Comparison of ENCODE assay signal across 13 mouse cellular contexts in genomic region chr12:58323953-58324352, GRCm38 (mm10). TPM values are rescaled to one million over a fixed set of nuclear protein-coding genes. Genes with fewer than 3 reads are reported as not detected.
DNase-seq lines count a peak whose midpoint lies in the region; ATAC-seq and TF ChIP-seq lines count a peak whose summit lies in the region.
"Had no signal": no experiment of that assay in that cellular context is flagged by ENCODE, and none has a peak within 500 bp of the region (broad histone marks: within the 10 kb centered on the region; RNA-seq: fewer than 3 reads in every experiment).

No protein-coding gene starts in this region.

- ATAC-seq in heart, embryonic 13.5 days (ENCODE audit: extremely low read depth, insufficient number of reproducible peaks, low FRiP score, low TSS enrichment): no peak
- 0 out of 2 replicates have a peak, but pooled peaks have one; percentile 22 for ATAC-seq in liver, embryonic 15.5 days (ENCODE audit: insufficient read depth)
- peak; percentile 41; the same call in 1 of the 2 replicates for ATAC-seq in heart, postnatal 0 days (ENCODE audit: insufficient read depth, low read depth)
- ATAC-seq: hindbrain, postnatal 0 days had no signal

- no peak for TF ChIP-seq EP300 in heart, postnatal 0 days (IDR thresholded peaks at IDR 0.05; ENCODE audit: low read depth)

- H3K9ac ChIP-seq in heart, embryonic 13.5 days: no peak overlapping the region
- H3K9ac ChIP-seq in liver, embryonic 15.5 days: no peak overlapping the region
- H3K9ac ChIP-seq in heart, postnatal 0 days (replicated peaks; ENCODE audit: low read depth, low read length): no peak overlapping the region

- H3K27ac ChIP-seq in heart, embryonic 13.5 days (replicated peaks): peak overlapping the region; percentile 45; the same call in 1 of the 2 replicates
- no peak overlapping the region for H3K27ac ChIP-seq in liver, embryonic 15.5 days (replicated peaks)
- peak overlapping the region; percentile 50 for H3K27ac ChIP-seq in heart, postnatal 0 days (ENCODE audit: low read depth)
- H3K27ac ChIP-seq: forebrain, embryonic 10.5 days; hindbrain, postnatal 0 days had no signal

- WGBS in heart, embryonic 13.5 days: 56% methylated on average over 3 of the region's 3 CpGs
- 23% methylated on average over 3 of the region's 3 CpGs for WGBS in liver, embryonic 15.5 days (ENCODE audit: insufficient replicate concordance)
- WGBS in heart, postnatal 0 days: 41% methylated on average over 3 of the region's 3 CpGs

- TF ChIP-seq CTCF in heart, postnatal 0 days (IDR thresholded peaks at IDR 0.05; ENCODE audit: low read depth): no peak

- no peaks in the 10 kb centered on the region for H3K27me3 ChIP-seq in heart, embryonic 13.5 days (replicated peaks)
- H3K27me3 ChIP-seq in liver, embryonic 15.5 days: no peaks in the 10 kb centered on the region
- H3K27me3 ChIP-seq in heart, postnatal 0 days (ENCODE audit: control insufficient read depth, insufficient read depth, low read length): no peaks in the 10 kb centered on the region

- DNase-seq in heart, postnatal 4 days: no peak
- no peak for DNase-seq in liver
- peak; percentile 33 for DNase-seq in heart, postnatal 0 days (ENCODE audit: low spot score)
- peak; percentile 51 for DNase-seq in lung, postnatal 36 days
- DNase-seq in gastrocnemius, adult 18-20 months (ENCODE audit: low spot score): no peak
- DNase-seq: adrenal gland, adult 8-10 months; cerebellum, adult 11-12 months had no signal

- no peaks in the 10 kb centered on the region for H3K4me1 ChIP-seq in heart, embryonic 13.5 days
- no peaks in the 10 kb centered on the region for H3K4me1 ChIP-seq in liver, embryonic 15.5 days (replicated peaks)
- H3K4me1 ChIP-seq in heart, postnatal 0 days (ENCODE audit: control insufficient read depth, insufficient read depth): no peaks in the 10 kb centered on the region
- H3K4me1 ChIP-seq: forebrain, embryonic 10.5 days had no signal

- no peaks in the 10 kb centered on the region for H3K9me3 ChIP-seq in heart, embryonic 13.5 days
- no peaks in the 10 kb centered on the region for H3K9me3 ChIP-seq in liver, embryonic 15.5 days (replicated peaks)
- H3K9me3 ChIP-seq in heart, postnatal 0 days (replicated peaks; ENCODE audit: control insufficient read depth, low read length): no peaks in the 10 kb centered on the region
- H3K9me3 ChIP-seq: forebrain, embryonic 10.5 days; G1E had no signal

- H3K4me2 ChIP-seq in heart, embryonic 13.5 days: no peak overlapping the region
- no peak overlapping the region for H3K4me2 ChIP-seq in liver, embryonic 15.5 days
- H3K4me2 ChIP-seq in heart, postnatal 0 days (ENCODE audit: low read depth, low read length): no peak overlapping the region
- H3K4me2 ChIP-seq: midbrain, embryonic 11.5 days had no signal

- no peak overlapping the region for H3K4me3 ChIP-seq in heart, embryonic 13.5 days
- H3K4me3 ChIP-seq in liver, embryonic 15.5 days (replicated peaks): no peak overlapping the region
- H3K4me3 ChIP-seq in heart, postnatal 0 days (ENCODE audit: low read depth, low read length): no peak overlapping the region
- H3K4me3 ChIP-seq: forebrain, embryonic 10.5 days had no signal

- H3K36me3 ChIP-seq in heart, embryonic 13.5 days: no peaks in the 10 kb centered on the region
- no peaks in the 10 kb centered on the region for H3K36me3 ChIP-seq in liver, embryonic 15.5 days (replicated peaks)
- H3K36me3 ChIP-seq in heart, postnatal 0 days (replicated peaks; ENCODE audit: control insufficient read depth, insufficient read depth, low read length): no peaks in the 10 kb centered on the region
- H3K36me3 ChIP-seq: forebrain, embryonic 10.5 days; G1E had no signal

RNA-seq across cellular contexts. Expression of gene Clec14a, which starts 54.9 kb away (rescaled TPM):
- 14.5 and 16.0 TPM in 2 replicates for polyA plus RNA-seq in heart, embryonic 13.5 days (2015; fragmentation: Nextera tagmentation; extraction: Ambion mirVana)
- total RNA-seq in heart, postnatal 4 days (2021): 10 to 100 TPM; 28.5 to 29.9 TPM
- polyA plus RNA-seq in liver, embryonic 15.5 days (2015; fragmentation: Nextera tagmentation; extraction: Ambion mirVana): 6.0 and 6.1 TPM in 2 replicates
- total RNA-seq in heart, postnatal 0 days (2014; rRNA removed; ENCODE audit: low replicate concordance): 30.8 and 34.3 TPM in 2 replicates
- 16.0 and 16.1 TPM in 2 replicates for polyA plus RNA-seq in heart, postnatal 0 days (2015; fragmentation: Nextera tagmentation; extraction: Ambion mirVana)
- total RNA-seq in gastrocnemius, adult 18-20 months (2021): 1 to 10 TPM; 2.2 to 3.4 TPM
- polyA plus RNA-seq: G1E had no signal

Comparison
In these comparisons a context has a peak if more than half of its experiments do, and no peak if none do; other contexts are left out.
1. DNase-seq: peak in heart, postnatal 0 days (single experiment) and lung, postnatal 36 days (single experiment); none in heart, postnatal 4 days (single experiment), liver (single experiment) and gastrocnemius, adult 18-20 months (single experiment).